Mouse (Mus musculus): Measurements from ENCODE around the gene Krt7.
A peak's percentile ranks its signal among the peaks of the same experiment; 100 is the strongest.

Gene Krt7

GRCm38 (mm10) chr15:101410775-101411174 lies at the start of gene Krt7:
TSS of gene Krt7 (plus strand) at chr15:101411043.
- DNase-seq: peak; percentile 65 to 74

- no peak for DNase-seq
Measured at GRCm38 (mm10) chr15:101362393-101363010, 48.3 kb upstream of the Krt7 start.

GRCm38 (mm10) chr15:101363933-101364332 lies 46.9 kb upstream of the Krt7 start:
- DNase-seq: no peak

GRCm38 (mm10) chr15:101364425-101364824 lies 46.4 kb upstream of the Krt7 start:
- DNase-seq: peak; percentile 35 to 43

- peak; percentile 34 to 37 for DNase-seq
Measured at GRCm38 (mm10) chr15:101364891-101365671, 45.8 kb upstream of the Krt7 start.

- DNase-seq: no peak
Measured at GRCm38 (mm10) chr15:101365721-101366120, 45.1 kb upstream of the Krt7 start.

- DNase-seq: no peak
Measured at GRCm38 (mm10) chr15:101366482-101366881, 44.4 kb upstream of the Krt7 start.

GRCm38 (mm10) chr15:101366926-101367325 lies 43.9 kb upstream of the Krt7 start:
- no peak for DNase-seq

- no peak for DNase-seq
Measured at GRCm38 (mm10) chr15:101367497-101367896, 43.3 kb upstream of the Krt7 start.

GRCm38 (mm10) chr15:101368015-101368414 lies 42.8 kb upstream of the Krt7 start:
- no peak for DNase-seq

GRCm38 (mm10) chr15:101368502-101369381 lies 42.1 kb upstream of the Krt7 start:
- no peak for DNase-seq

GRCm38 (mm10) chr15:101369382-101370100 lies 41.3 kb upstream of the Krt7 start:
- peak in 1 of 2 experiments; percentile 36 for DNase-seq

- DNase-seq: peak; percentile 83 to 85
Measured at GRCm38 (mm10) chr15:101370101-101370911, 40.5 kb upstream of the Krt7 start, which contains the start of gene Krt80. TSS of gene Krt80 (minus strand) at chr15:101370162.

GRCm38 (mm10) chr15:101371141-101371985 lies 39.5 kb upstream of the Krt7 start:
- DNase-seq: peak; percentile 52 to 66

GRCm38 (mm10) chr15:101372131-101372977 lies 38.5 kb upstream of the Krt7 start:
- peak; percentile 57 to 73 for DNase-seq

- no peak for DNase-seq
Measured at GRCm38 (mm10) chr15:101373286-101373898, 37.5 kb upstream of the Krt7 start.

GRCm38 (mm10) chr15:101374879-101375278 lies 36.0 kb upstream of the Krt7 start:
- DNase-seq: peak; percentile 69 to 79

GRCm38 (mm10) chr15:101375956-101376775 lies 34.7 kb upstream of the Krt7 start:
- no peak for DNase-seq
